Mouse (Mus musculus): ENCODE data around the gene Psd4.

Gene Psd4

GRCm38 (mm10) chr2:24435699-24436098 is 68.3 kb downstream of the Psd4 start:
- DNase-seq (ENCODE audit: low read depth, low spot score) = no peak

DNA sequence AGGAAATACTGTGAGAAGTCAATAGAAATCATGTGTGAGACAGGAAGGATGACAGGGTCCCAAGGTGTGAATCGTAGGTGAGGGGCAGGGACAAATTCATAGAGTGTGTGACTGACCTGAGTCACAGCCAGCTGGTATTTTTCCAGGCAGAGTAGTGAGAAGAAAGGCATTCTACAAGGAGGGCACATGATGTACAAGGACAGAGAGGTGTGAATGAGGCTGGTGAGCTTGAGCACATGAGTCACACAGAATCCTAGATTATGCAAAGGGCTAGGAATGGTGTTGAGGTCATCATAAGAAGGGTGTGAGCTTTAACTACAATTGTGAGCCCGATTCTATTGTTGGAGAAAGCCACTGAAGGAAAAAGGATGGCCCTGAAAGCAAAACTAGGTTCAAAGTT is 72.7 kb downstream of the Psd4 start:
- no peak for DNase-seq (ENCODE audit: low read depth, low spot score)

DNA sequence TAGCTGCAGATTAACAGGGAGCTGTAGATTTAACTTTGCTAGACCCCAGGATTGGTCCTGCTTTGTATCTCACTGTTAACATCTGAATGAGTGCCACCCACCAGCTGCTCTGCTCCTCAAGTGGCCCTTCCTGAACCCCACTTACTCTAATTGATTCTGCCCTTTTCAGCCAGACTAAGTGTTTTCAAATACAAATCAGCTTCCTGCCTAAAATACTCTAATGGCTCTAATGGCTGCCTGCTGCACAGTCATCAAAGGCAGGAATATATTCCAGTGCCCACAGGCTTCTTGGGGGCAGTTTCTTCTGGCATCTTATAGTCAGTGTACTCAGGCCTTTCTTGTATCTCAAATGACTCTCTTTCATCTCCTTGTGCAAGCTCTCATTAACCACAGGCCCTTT is 74.5 kb downstream of the Psd4 start:
- DNase-seq (ENCODE audit: low read depth, low spot score) = no peak

- no peak for DNase-seq (ENCODE audit: low read depth, low spot score)
Measured at GRCm38 (mm10) chr2:24442303-24442925, 75.0 kb downstream of the Psd4 start.

- DNase-seq (ENCODE audit: low read depth, low spot score) = no peak
Measured at GRCm38 (mm10) chr2:24443256-24443790, 75.9 kb downstream of the Psd4 start.

DNA sequence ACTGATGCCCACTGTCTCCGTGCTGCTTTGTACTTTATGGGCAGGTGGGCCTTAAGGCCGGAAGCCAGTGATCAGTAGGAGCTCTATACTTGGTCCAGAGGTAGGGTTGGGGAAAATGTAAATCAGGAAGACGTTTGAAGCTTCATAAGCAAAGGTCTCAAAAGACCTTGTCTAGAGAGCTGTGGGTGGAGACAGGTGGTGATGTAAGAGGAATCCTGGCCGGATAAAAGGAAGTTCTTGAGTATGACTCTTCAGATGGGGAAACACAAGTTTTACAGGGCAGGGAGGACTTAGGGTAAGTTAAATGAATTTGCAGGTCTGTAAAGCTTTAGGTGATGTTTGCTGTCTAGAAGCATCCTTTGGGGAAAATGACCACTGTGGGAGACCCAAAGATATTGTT is 81.7 kb downstream of the Psd4 start:
- no peak for DNase-seq (ENCODE audit: low read depth, low spot score)

GRCm38 (mm10) chr2:24453206-24453605 is 85.8 kb downstream of the Psd4 start:
- DNase-seq (ENCODE audit: low read depth, low spot score) = no peak

- no peak for DNase-seq (ENCODE audit: low read depth, low spot score)
Measured at GRCm38 (mm10) chr2:24454429-24455011, 87.1 kb downstream of the Psd4 start.

GRCm38 (mm10) chr2:24455057-24455855 is 87.9 kb downstream of the Psd4 start:
- DNase-seq (ENCODE audit: low read depth, low spot score) = no peak

DNA sequence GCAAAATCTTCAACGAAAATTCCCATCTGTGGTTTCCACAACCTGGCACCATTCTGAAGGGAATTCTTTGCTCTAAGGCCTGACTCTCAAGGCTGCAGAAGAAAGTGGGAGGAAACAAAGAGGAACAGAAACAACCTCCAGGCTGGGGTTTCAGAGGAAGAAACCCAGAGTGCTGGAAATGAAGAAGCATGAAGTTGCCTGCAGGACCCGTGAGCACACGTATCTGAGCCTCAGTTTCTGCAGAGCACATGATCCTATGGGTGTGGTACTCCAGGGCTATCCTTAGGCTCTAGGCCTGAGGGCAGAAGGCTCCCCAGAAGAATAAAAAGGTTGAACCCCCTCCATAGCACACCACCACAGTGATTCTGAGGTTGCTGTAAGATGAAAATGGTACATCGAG is 89.5 kb downstream of the Psd4 start:
- no peak for DNase-seq (ENCODE audit: low read depth, low spot score)

GRCm38 (mm10) chr2:24460112-24460807 is 92.9 kb downstream of the Psd4 start:
- DNase-seq (ENCODE audit: low read depth, low spot score) = no peak

DNA sequence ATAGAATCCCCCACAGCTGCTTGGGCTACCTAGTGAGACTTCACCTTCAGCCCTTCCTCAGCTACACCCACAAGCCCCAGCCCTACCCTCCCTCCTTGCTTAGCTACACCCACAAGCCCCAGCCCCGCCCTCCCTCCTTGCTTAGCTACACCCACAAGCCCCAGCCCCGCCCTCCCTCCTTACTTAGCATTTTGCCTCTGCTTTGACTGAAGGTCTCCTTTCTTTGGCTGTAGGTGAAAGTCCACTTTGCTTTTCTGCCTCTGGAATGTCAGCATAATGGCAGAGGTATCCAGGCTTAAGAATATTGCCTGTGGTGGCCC is 93.4 kb downstream of the Psd4 start:
- no peak for DNase-seq (ENCODE audit: low read depth, low spot score)
